Mouse (Mus musculus) kidney, postnatal 0 days (tissue): ENCODE results near the gene Grin2a. TPM values are rescaled to one million over a fixed set of nuclear protein-coding genes. Genes with fewer than 3 reads are reported as not detected.

ENCODE experiments used
- ATAC-seq: fragments of 200-750 bp; cut with Nextera tagmentation; replicated peaks from 2 replicates; pipeline ENCODE4 v1.8.0; 2017; ENCODE audit warnings: low read depth, moderate number of reproducible peaks, moderate TSS enrichment, moderate library complexity; ENCODE audit not compliant: low FRiP score
- DNase-seq: peaks from one replicate; pipeline ENCODE4 v3.0.0-alpha.2; 2016; ENCODE audit warnings: low spot score
- H3K27ac ChIP-seq: fragments of 300-500 bp; sonication (generic); 2 replicates; pipeline ENCODE4 v1.5.1; 2014; ENCODE audit warnings: mild to moderate bottlenecking
- H3K27me3 ChIP-seq: fragments of 300-500 bp; sonication (generic); 2 replicates; pipeline ENCODE4 v1.6.1; 2014; ENCODE audit warnings: low read length, mixed read lengths; ENCODE audit not compliant: insufficient read depth
- H3K36me3 ChIP-seq: fragments of 300-500 bp; sonication (generic); 2 replicates; pipeline ENCODE4 v1.6.1; 2014; ENCODE audit warnings: low read length, mixed read lengths; ENCODE audit not compliant: insufficient read depth
- H3K4me1 ChIP-seq: fragments of 300-500 bp; sonication (generic); replicated peaks from 2 replicates; pipeline ENCODE4 v1.6.1; 2014; ENCODE audit warnings: antibody characterized with exemption, low read length, mixed read lengths; ENCODE audit not compliant: insufficient read depth
- H3K4me2 ChIP-seq: fragments of 300-500 bp; sonication (generic); 2 replicates; pipeline ENCODE4 v1.6.1; 2014; ENCODE audit warnings: mild to moderate bottlenecking, low read length, moderate library complexity, mixed read lengths
- H3K4me3 ChIP-seq: fragments of 300-500 bp; sonication (generic); replicated peaks from 2 replicates; pipeline ENCODE4 v1.5.1; 2014; ENCODE audit warnings: low read depth, low read length
- H3K9ac ChIP-seq: fragments of 300-500 bp; sonication (generic); 2 replicates; pipeline ENCODE4 v1.6.1; 2014; ENCODE audit warnings: low read depth, low read length
- H3K9me3 ChIP-seq: fragments of 300-500 bp; sonication (generic); replicated peaks from 2 replicates; pipeline ENCODE4 v1.6.1; 2016; ENCODE audit warnings: low read length, inconsistent platforms, mixed read lengths
- CTCF ChIP-seq: IDR thresholded peaks from 2 replicates; pipeline ENCODE4 v1.5.1; 2016; ENCODE audit warnings: antibody characterized with exemption, low read depth, mild to moderate bottlenecking, moderate library complexity
- WGBS: fragments of 180-500 bp; shearing (Covaris S2); extraction: QIAGEN DNeasy Blood & Tissue Kit; methylation state at CpG from one replicate; pipeline ENCODE4 v1.1.7; 2014; 5-methylcytosine and 5-hydroxymethylcytosine counted together
- polyA plus RNA-seq: library from polyadenylated mRNA; unstranded; fragments of >200 nt; fragmentation: Nextera tagmentation; extraction: Ambion mirVana; gene quantifications from 2 replicates; pipeline ENCODE4 v1.2.1, GENCODE M21; 2015

Gene Grin2a
- polyA plus RNA-seq, 1 experiment from 2014 or later = 0.08 TPM

DNA sequence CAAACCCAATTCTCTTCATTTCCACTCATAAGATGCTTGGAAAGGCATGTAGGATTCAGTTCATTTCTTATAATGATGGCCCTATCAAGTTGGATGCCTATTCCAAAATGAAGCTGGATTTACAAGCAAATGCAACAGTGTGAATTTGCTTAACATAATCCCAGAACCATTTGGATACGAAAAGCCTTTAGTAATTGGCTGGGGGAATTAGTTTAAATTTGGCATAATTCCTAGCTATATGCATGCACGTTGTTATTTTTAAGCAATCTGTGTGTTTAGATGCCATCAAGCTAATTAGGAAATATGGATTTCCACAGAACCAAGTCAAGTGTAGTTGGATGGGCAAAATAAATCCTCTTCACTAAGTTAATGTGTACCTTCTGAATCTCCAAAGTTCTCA, 411.4 kb downstream of the Grin2a start:
- Histone ChIP-seq H3K27ac (no peak overlapping the region), H3K4me3 (no peak overlapping the region), H3K9me3 (no peaks in the 10 kb centered on the region), H3K4me2 (no peak overlapping the region), H3K27me3 (no peaks in the 10 kb centered on the region), H3K9ac (no peak overlapping the region), H3K36me3 (no peaks in the 10 kb centered on the region), H3K4me1 (no peaks in the 10 kb centered on the region)
- DNase-seq = no peak
- no peak for TF ChIP-seq CTCF
- WGBS = 77% methylated on average over 2 of the region's 2 CpGs
- ATAC-seq = no peak

DNA sequence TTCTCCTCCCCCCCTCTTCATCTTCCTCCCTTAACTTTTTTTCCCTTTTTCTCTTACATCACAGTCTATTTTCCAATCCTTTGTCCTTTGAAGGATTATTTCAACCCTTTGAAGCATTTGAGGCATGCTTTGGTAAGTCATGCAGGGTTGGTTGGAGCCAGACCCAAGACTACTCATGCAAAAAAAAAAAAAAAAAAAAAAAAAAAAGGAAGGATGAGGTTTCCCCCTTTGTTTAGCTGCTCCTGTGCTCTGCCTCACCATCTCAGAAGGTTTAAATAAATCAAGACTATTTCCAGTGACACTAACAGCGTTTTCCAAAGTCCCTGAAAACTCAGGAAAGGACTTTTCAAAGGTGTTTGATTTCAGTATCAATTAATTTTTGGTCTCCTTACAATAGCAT, 423.6 kb downstream of the Grin2a start:
- Histone ChIP-seq H3K4me3 (no peak overlapping the region), H3K36me3 (no peaks in the 10 kb centered on the region), H3K27me3 (no peaks in the 10 kb centered on the region), H3K9ac (no peak overlapping the region), H3K9me3 (no peaks in the 10 kb centered on the region), H3K4me2 (no peak overlapping the region), H3K4me1 (no peaks in the 10 kb centered on the region), H3K27ac (no peak overlapping the region)
- ATAC-seq (no peak), DNase-seq (peak; percentile 21)
- WGBS = 10% methylated on average over 1 of the region's 1 CpGs
- no peak for TF ChIP-seq CTCF

DNA sequence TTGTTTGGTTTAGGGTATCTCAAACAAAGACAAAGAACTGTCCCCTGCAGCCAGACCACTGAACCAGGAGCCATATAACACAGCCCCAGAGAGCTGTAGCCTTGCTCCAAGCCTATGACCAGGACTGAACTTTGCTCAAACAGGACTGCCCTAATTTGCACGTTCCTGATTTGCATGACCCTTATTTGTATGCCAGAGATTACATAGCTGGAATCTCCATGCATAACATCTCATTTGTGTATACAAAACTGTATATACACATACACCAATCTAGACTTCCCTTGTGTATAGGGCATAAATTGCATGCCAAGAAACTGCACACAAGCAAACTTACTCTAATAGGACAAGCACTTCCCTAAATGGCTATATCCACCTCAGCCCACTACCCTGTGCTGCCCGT, 428.1 kb downstream of the Grin2a start:
- ATAC-seq = no peak
- H3K9me3 ChIP-seq = no peaks in the 10 kb centered on the region
- no peaks in the 10 kb centered on the region for H3K36me3 ChIP-seq
- no peak overlapping the region for H3K9ac ChIP-seq
- TF ChIP-seq CTCF = no peak
- H3K27me3 ChIP-seq = no peaks in the 10 kb centered on the region
- no peaks in the 10 kb centered on the region for H3K4me1 ChIP-seq
- H3K27ac ChIP-seq = no peak overlapping the region
- H3K4me3 ChIP-seq = no peak overlapping the region
- WGBS = 34% methylated on average over 2 of the region's 2 CpGs
- DNase-seq = no peak
- no peak overlapping the region for H3K4me2 ChIP-seq

DNA sequence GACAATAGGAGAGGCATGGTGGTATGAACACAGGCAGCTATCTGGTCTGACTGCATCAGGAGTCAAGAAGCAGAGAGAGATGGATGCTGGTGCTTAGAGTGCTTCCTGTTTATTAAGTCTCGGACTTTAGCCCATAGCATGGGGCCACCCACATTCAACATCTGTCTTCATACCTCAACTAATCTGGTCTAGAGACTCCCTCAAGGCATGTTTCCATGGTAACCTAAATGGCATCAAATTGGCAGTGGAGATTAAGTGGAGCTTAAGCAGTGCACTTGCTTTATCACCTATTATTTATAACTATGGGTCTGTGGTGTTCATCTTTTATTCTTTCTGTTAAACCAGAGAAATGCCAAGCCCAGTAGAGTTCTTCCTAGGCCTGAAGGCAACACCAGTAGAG, 433.5 kb downstream of the Grin2a start:
- 48% methylated on average over 1 of the region's 1 CpGs for WGBS
- Histone ChIP-seq H3K27me3 (no peaks in the 10 kb centered on the region), H3K9me3 (no peaks in the 10 kb centered on the region), H3K27ac (no peak overlapping the region), H3K4me1 (no peaks in the 10 kb centered on the region), H3K36me3 (no peaks in the 10 kb centered on the region), H3K4me3 (no peak overlapping the region), H3K9ac (no peak overlapping the region), H3K4me2 (no peak overlapping the region)
- DNase-seq (no peak), ATAC-seq (no peak)
- no peak for TF ChIP-seq CTCF

DNA sequence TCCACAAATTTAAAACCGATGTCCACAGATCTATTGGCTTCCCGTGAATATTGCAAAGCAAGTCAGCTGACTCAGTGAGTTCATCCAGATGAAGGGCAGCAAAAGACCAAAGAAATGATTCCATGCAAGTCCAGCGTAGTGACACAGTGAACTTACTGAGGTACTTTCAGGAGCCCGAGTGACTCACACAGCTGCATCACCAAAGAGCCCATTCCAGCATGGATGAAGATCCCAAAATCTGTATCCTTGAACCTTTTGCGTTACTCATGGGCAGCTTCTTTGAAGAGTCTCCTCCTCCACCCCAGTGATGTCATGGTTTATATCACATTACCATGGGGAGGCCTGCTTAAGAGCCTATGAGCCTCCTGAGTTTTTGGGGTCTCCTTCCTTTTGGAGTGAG, 460.2 kb downstream of the Grin2a start:
- TF ChIP-seq CTCF = no peak
- no peak for ATAC-seq
- no peak for DNase-seq
- Histone ChIP-seq H3K9ac (no peak overlapping the region), H3K9me3 (no peaks in the 10 kb centered on the region), H3K4me2 (no peak overlapping the region), H3K4me1 (no peaks in the 10 kb centered on the region), H3K36me3 (no peaks in the 10 kb centered on the region), H3K27me3 (no peaks in the 10 kb centered on the region), H3K4me3 (no peak overlapping the region), H3K27ac (no peak overlapping the region)
- WGBS = 85% methylated on average over 5 of the region's 5 CpGs

DNA sequence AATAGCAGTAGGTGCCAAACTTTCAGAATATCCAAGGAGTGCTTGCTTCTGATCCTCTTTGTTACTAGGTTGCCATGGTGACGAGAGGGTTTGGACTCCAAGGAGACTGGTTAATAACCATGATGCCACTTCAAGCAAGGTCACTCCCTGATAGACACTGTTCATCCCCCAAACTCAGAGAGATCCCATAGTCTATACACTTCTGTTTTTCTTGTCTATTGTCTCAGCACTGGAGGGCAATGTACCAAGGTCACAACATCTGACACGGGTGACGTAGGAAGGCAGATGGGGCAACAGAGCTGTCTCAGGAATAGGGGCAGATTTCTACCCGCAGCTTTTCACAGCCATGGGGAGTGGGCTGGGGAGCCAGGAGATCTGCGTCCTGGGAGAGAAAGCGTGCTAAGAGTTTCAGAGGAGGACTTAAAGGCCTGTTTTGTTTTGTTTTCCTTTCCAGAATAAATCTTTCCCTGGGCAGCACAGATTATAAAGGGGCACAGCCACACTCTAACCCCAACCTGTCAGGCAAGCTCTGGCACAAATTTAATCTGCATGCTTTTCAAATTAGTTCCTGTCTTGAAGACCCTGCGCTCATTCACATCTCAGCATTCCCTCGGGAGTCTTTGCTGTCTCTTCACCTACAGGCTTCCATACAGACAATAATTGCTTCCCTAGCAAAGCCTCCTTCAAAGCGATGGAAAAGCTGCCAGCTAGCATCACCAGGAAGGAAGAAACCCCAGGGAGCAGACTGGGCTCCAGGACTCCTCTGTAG, 461.6 kb downstream of the Grin2a start:
- Histone ChIP-seq H3K27me3 (no peaks in the 10 kb centered on the region), H3K4me3 (no peak overlapping the region), H3K36me3 (no peaks in the 10 kb centered on the region), H3K27ac (no peak overlapping the region), H3K4me1 (no peaks in the 10 kb centered on the region), H3K4me2 (no peak overlapping the region), H3K9ac (no peak overlapping the region), H3K9me3 (no peaks in the 10 kb centered on the region)
- ATAC-seq (no peak), DNase-seq (no peak)
- no peak for TF ChIP-seq CTCF
- WGBS = 56% methylated on average over 9 of the region's 9 CpGs
